Mouse (Mus musculus): ENCODE measurements around the gene Med25. TPM values are rescaled to one million over a fixed set of nuclear protein-coding genes. Genes with fewer than 3 reads are reported as not detected.

The Med25 gene
- polyA plus RNA-seq, 1 experiment from 2014 or later: 24.5 TPM

GRCm38 (mm10) chr7:44901230-44901722 is 8.8 kb upstream of the Med25 start:
- 35% methylated on average over 20 of the region's 21 CpGs for WGBS (ENCODE audit: missing documents)
- Histone ChIP-seq H3K79me2 (ENCODE audit: inconsistent target) (no peaks in the 10 kb centered on the region), H3K4me3 (ENCODE audit: inconsistent target) (no peak overlapping the region), H3K27ac (no peak overlapping the region), H3K36me3 (ENCODE audit: inconsistent target) (peaks cover 39% of the 10 kb centered on the region; the same call in 1 of the 2 replicates)

GRCm38 (mm10) chr7:44900632-44901031 is 8.1 kb upstream of the Med25 start:
- Histone ChIP-seq H3K27ac (no peak overlapping the region), H3K4me3 (ENCODE audit: inconsistent target) (no peak overlapping the region), H3K36me3 (ENCODE audit: inconsistent target) (peaks cover 32% of the 10 kb centered on the region; the same call in 1 of the 2 replicates), H3K79me2 (ENCODE audit: inconsistent target) (no peaks in the 10 kb centered on the region)
- 92% methylated on average over 8 of the region's 11 CpGs for WGBS (ENCODE audit: missing documents)

GRCm38 (mm10) chr7:44898607-44899006 is 6.1 kb upstream of the Med25 start:
- 76% methylated on average over 19 of the region's 19 CpGs for WGBS (ENCODE audit: missing documents)
- no peak overlapping the region for H3K27ac ChIP-seq
- peaks cover 13% of the 10 kb centered on the region; the same call in 1 of the 2 replicates for H3K36me3 ChIP-seq (ENCODE audit: inconsistent target)
- no peak overlapping the region for H3K4me3 ChIP-seq (ENCODE audit: inconsistent target)
- no peaks in the 10 kb centered on the region for H3K79me2 ChIP-seq (ENCODE audit: inconsistent target)

- peak overlapping the region; percentile 63 for H3K4me3 ChIP-seq (ENCODE audit: inconsistent target)
- H3K27ac ChIP-seq: peak overlapping the region; percentile 52
- WGBS (ENCODE audit: missing documents): 48% methylated on average over 9 of the region's 10 CpGs
- H3K79me2 ChIP-seq (ENCODE audit: inconsistent target): peaks cover 6% of the 10 kb centered on the region
- H3K36me3 ChIP-seq (ENCODE audit: inconsistent target): peaks cover 13% of the 10 kb centered on the region; the same call in 1 of the 2 replicates
Measured at GRCm38 (mm10) chr7:44896499-44896898, 4.0 kb upstream of the Med25 start.

- peaks cover 12% of the 10 kb centered on the region for H3K79me2 ChIP-seq (ENCODE audit: inconsistent target)
- H3K36me3 ChIP-seq (ENCODE audit: inconsistent target): peaks cover 13% of the 10 kb centered on the region; the same call in 1 of the 2 replicates
- peak within 1 kb of the TSS; percentile 52 for H3K27ac ChIP-seq
- WGBS (ENCODE audit: missing documents): under 1% methylated on average over 34 of the region's 34 CpGs
- peak within 1 kb of the TSS; percentile 63 for H3K4me3 ChIP-seq (ENCODE audit: inconsistent target)
Measured at GRCm38 (mm10) chr7:44895593-44896434, 3.3 kb upstream of the Med25 start, which contains the start of gene Fuz. Gene Fuz (plus strand): TSS chr7:44896079.

GRCm38 (mm10) chr7:44895206-44895592 is 2.7 kb upstream of the Med25 start:
- 54% methylated on average over 7 of the region's 7 CpGs for WGBS (ENCODE audit: missing documents)
- H3K4me3 ChIP-seq (ENCODE audit: inconsistent target): peak overlapping the region; percentile 63; the same call in 1 of the 2 replicates

GRCm38 (mm10) chr7:44894175-44894574 is 1.7 kb upstream of the Med25 start:
- H3K27ac ChIP-seq: no peak overlapping the region
- 96% methylated on average over 3 of the region's 3 CpGs for WGBS (ENCODE audit: missing documents)
- H3K79me2 ChIP-seq (ENCODE audit: inconsistent target): peaks cover 29% of the 10 kb centered on the region
- H3K36me3 ChIP-seq (ENCODE audit: inconsistent target): peaks cover 3% of the 10 kb centered on the region; the same call in 1 of the 2 replicates
- no peak overlapping the region for H3K4me3 ChIP-seq (ENCODE audit: inconsistent target)

More at GRCm38 (mm10) chr7:44895206-44895592, 2.7 kb upstream of the Med25 start:
- Histone ChIP-seq H3K79me2 (ENCODE audit: inconsistent target) (peaks cover 19% of the 10 kb centered on the region), H3K36me3 (ENCODE audit: inconsistent target) (peaks cover 11% of the 10 kb centered on the region; the same call in 1 of the 2 replicates), H3K27ac (no peak overlapping the region)

- no peak overlapping the region for H3K27ac ChIP-seq
- 76% methylated on average over 6 of the region's 8 CpGs for WGBS (ENCODE audit: missing documents)
- H3K4me3 ChIP-seq (ENCODE audit: inconsistent target): no peak overlapping the region
Measured at GRCm38 (mm10) chr7:44893197-44893596, 685 bp upstream of the Med25 start.

GRCm38 (mm10) chr7:44891611-44892010 is 901 bp downstream of the Med25 start:
- no peaks in the 10 kb centered on the region for H3K36me3 ChIP-seq (ENCODE audit: inconsistent target)
- H3K79me2 ChIP-seq (ENCODE audit: inconsistent target): peaks cover 38% of the 10 kb centered on the region
- WGBS (ENCODE audit: missing documents): 24% methylated on average over 6 of the region's 6 CpGs
- peak overlapping the region; percentile 41 for H3K27ac ChIP-seq
- H3K4me3 ChIP-seq (ENCODE audit: inconsistent target): peak overlapping the region; percentile 95

More at GRCm38 (mm10) chr7:44893197-44893596, 685 bp upstream of the Med25 start:
- H3K36me3 ChIP-seq (ENCODE audit: inconsistent target): no peaks in the 10 kb centered on the region
- H3K79me2 ChIP-seq (ENCODE audit: inconsistent target): peaks cover 38% of the 10 kb centered on the region

GRCm38 (mm10) chr7:44890737-44891136 is 1.8 kb downstream of the Med25 start:
- H3K79me2 ChIP-seq (ENCODE audit: inconsistent target): peaks cover 38% of the 10 kb centered on the region
- 91% methylated on average over 4 of the region's 4 CpGs for WGBS (ENCODE audit: missing documents)
- H3K27ac ChIP-seq: no peak overlapping the region
- no peak overlapping the region for H3K4me3 ChIP-seq (ENCODE audit: inconsistent target)
- no peaks in the 10 kb centered on the region; the same call in 1 of the 2 replicates for H3K36me3 ChIP-seq (ENCODE audit: inconsistent target)

- peaks cover 38% of the 10 kb centered on the region for H3K79me2 ChIP-seq (ENCODE audit: inconsistent target)
- WGBS (ENCODE audit: missing documents): 92% methylated on average over 5 of the region's 7 CpGs
- H3K27ac ChIP-seq: no peak overlapping the region
- H3K36me3 ChIP-seq (ENCODE audit: inconsistent target): peaks cover 3% of the 10 kb centered on the region; the same call in 1 of the 2 replicates
- H3K4me3 ChIP-seq (ENCODE audit: inconsistent target): no peak overlapping the region
Measured at GRCm38 (mm10) chr7:44890180-44890579, 2.3 kb downstream of the Med25 start.

GRCm38 (mm10) chr7:44888256-44889105 is 4.0 kb downstream of the Med25 start:
- H3K79me2 ChIP-seq (ENCODE audit: inconsistent target): peaks cover 38% of the 10 kb centered on the region
- no peak overlapping the region for H3K27ac ChIP-seq
- WGBS (ENCODE audit: missing documents): 94% methylated on average over 12 of the region's 13 CpGs
- H3K36me3 ChIP-seq (ENCODE audit: inconsistent target): peaks cover 9% of the 10 kb centered on the region; the same call in 1 of the 2 replicates
- H3K4me3 ChIP-seq (ENCODE audit: inconsistent target): no peak overlapping the region

GRCm38 (mm10) chr7:44886964-44887363 is 5.5 kb downstream of the Med25 start:
- WGBS (ENCODE audit: missing documents): 66% methylated on average over 7 of the region's 7 CpGs
- peaks cover 22% of the 10 kb centered on the region; the same call in 1 of the 2 replicates for H3K36me3 ChIP-seq (ENCODE audit: inconsistent target)
- H3K27ac ChIP-seq: no peak overlapping the region
- H3K4me3 ChIP-seq (ENCODE audit: inconsistent target): no peak overlapping the region
- H3K79me2 ChIP-seq (ENCODE audit: inconsistent target): peaks cover 37% of the 10 kb centered on the region

GRCm38 (mm10) chr7:44884637-44885036 is 7.9 kb downstream of the Med25 start:
- peaks cover 14% of the 10 kb centered on the region; the same call in 1 of the 2 replicates for H3K79me2 ChIP-seq (ENCODE audit: inconsistent target)
- H3K27ac ChIP-seq: no peak overlapping the region
- H3K36me3 ChIP-seq (ENCODE audit: inconsistent target): peaks cover 35% of the 10 kb centered on the region
- 98% methylated on average over 5 of the region's 5 CpGs for WGBS (ENCODE audit: missing documents)
- H3K4me3 ChIP-seq (ENCODE audit: inconsistent target): no peak overlapping the region

Measured in macrophage (primary cell).